9 mouse cellular contexts compared by ENCODE assay signal in the genomic region with DNA sequence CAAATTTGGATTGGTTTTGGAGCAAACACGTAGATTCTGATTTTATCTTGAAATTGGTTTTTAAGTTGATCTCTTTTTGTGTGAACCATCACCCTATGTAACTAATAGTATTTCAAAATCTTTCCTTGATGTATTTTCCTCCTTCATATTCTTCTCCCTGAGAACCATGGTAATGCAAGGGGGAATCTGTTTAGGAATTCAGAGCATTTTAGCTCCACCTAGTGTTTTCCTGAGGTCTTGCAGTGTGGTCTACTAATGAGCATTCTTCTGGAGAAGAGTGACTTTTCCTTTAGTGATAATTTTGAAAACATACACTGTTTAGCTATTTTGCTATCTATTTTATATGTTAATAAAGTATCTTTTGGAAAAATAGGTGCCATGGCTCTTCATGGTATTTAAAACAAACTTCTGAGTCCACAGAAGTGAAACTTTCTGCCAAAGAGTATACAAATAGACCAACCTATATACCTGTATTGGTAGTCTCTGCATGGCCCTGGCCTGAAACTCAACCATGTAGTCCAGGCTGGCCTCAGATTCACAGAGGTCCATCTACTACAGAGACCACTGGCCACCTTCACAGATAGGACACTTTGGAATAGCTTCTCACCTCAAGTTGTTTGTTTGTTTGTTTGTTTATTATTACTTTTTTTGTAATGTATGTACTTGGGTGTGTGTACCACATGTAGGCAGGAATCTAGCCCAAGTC.
DNase-seq lines count a peak whose midpoint lies in the region; ATAC-seq lines count a peak whose summit lies in the region.
"Had no signal": no experiment of that assay in that cellular context is flagged by ENCODE, and none has a peak within 500 bp of the region (broad histone marks: within the 10 kb centered on the region; RNA-seq: fewer than 3 reads in every experiment).

No protein-coding gene starts in this region.

- peaks cover 40% of the 10 kb centered on the region; the same call in 1 of the 2 replicates for H3K36me3 ChIP-seq in kidney, embryonic 14.5 days (ENCODE audit: control insufficient read depth, insufficient read depth, low read length)
- H3K36me3 ChIP-seq in intestine, embryonic 16.5 days (ENCODE audit: control insufficient read depth, insufficient read depth, low read length): no peaks in the 10 kb centered on the region
- peaks cover 46% of the 10 kb centered on the region for H3K36me3 ChIP-seq in midbrain, embryonic 12.5 days

- H3K27ac ChIP-seq in kidney, embryonic 14.5 days (ENCODE audit: low read depth, low read length): no peak overlapping the region
- no peak overlapping the region for H3K27ac ChIP-seq in intestine, embryonic 16.5 days (ENCODE audit: low read length)
- no peak overlapping the region for H3K27ac ChIP-seq in midbrain, embryonic 12.5 days (replicated peaks)
- H3K27ac ChIP-seq: limb, embryonic 12.5 days had no signal

- H3K4me2 ChIP-seq in kidney, embryonic 14.5 days (replicated peaks; ENCODE audit: low read depth, low read length): no peak overlapping the region
- H3K4me2 ChIP-seq in intestine, embryonic 16.5 days (ENCODE audit: low read depth, low read length): no peak overlapping the region
- H3K4me2 ChIP-seq in midbrain, embryonic 12.5 days (replicated peaks): no peak overlapping the region
- H3K4me2 ChIP-seq: limb, embryonic 12.5 days had no signal

- no peaks in the 10 kb centered on the region for H3K27me3 ChIP-seq in kidney, embryonic 14.5 days (ENCODE audit: control insufficient read depth, insufficient read depth, low read length)
- no peaks in the 10 kb centered on the region for H3K27me3 ChIP-seq in intestine, embryonic 16.5 days (replicated peaks; ENCODE audit: control insufficient read depth, insufficient read depth, low read length)
- H3K27me3 ChIP-seq in midbrain, embryonic 12.5 days: no peaks in the 10 kb centered on the region
- H3K27me3 ChIP-seq: limb, embryonic 12.5 days had no signal

- peak; percentile 79 for DNase-seq in kidney, adult 9 months
- DNase-seq in NIH3T3 (ENCODE audit: low read depth): peak; percentile 88
- DNase-seq in embryo, embryonic 10 days (ENCODE audit: low spot score): peak; percentile 74
- DNase-seq in spleen, postnatal 10 days (ENCODE audit: low spot score in 2 of 2): no peak

- WGBS in kidney, embryonic 14.5 days: 85% methylated on average over 1 of the region's 1 CpGs
- WGBS in intestine, embryonic 16.5 days: 84% methylated on average over 1 of the region's 1 CpGs
- 79% methylated on average over 1 of the region's 1 CpGs for WGBS in midbrain, embryonic 12.5 days

- ATAC-seq in kidney, embryonic 14.5 days (ENCODE audit: low FRiP score, low TSS enrichment): no peak
- ATAC-seq in intestine, embryonic 16.5 days: peak; percentile 38
- ATAC-seq in midbrain, embryonic 12.5 days (ENCODE audit: low FRiP score, low read depth): peak; percentile 63; the same call in 1 of the 2 replicates
- no peak for ATAC-seq in erythroblast, adult 5-6 weeks (replicated peaks; ENCODE audit: low FRiP score, poor library complexity, severe bottlenecking)

- H3K4me1 ChIP-seq in kidney, embryonic 14.5 days (ENCODE audit: control insufficient read depth, insufficient read depth, low read length): no peaks in the 10 kb centered on the region
- H3K4me1 ChIP-seq in intestine, embryonic 16.5 days (ENCODE audit: control insufficient read depth, insufficient read depth, low read length): no peaks in the 10 kb centered on the region
- H3K4me1 ChIP-seq in midbrain, embryonic 12.5 days: no peaks in the 10 kb centered on the region
- H3K4me1 ChIP-seq: limb, embryonic 12.5 days had no signal

- H3K4me3 ChIP-seq in kidney, embryonic 14.5 days (ENCODE audit: low read length): no peak overlapping the region
- no peak overlapping the region for H3K4me3 ChIP-seq in intestine, embryonic 16.5 days (ENCODE audit: low read length)
- no peak overlapping the region for H3K4me3 ChIP-seq in midbrain, embryonic 12.5 days
- H3K4me3 ChIP-seq: limb, embryonic 12.5 days had no signal

- no peak overlapping the region for H3K9ac ChIP-seq in kidney, embryonic 14.5 days (ENCODE audit: low read depth, low read length)
- H3K9ac ChIP-seq in intestine, embryonic 16.5 days (ENCODE audit: low read depth, low read length): no peak overlapping the region
- no peak overlapping the region for H3K9ac ChIP-seq in midbrain, embryonic 12.5 days (replicated peaks)
- H3K9ac ChIP-seq: limb, embryonic 12.5 days had no signal

- H3K9me3 ChIP-seq in kidney, embryonic 14.5 days (ENCODE audit: control insufficient read depth, low read length): no peaks in the 10 kb centered on the region
- H3K9me3 ChIP-seq in intestine, embryonic 16.5 days (ENCODE audit: control insufficient read depth, low read length): no peaks in the 10 kb centered on the region
- H3K9me3 ChIP-seq in midbrain, embryonic 12.5 days: no peaks in the 10 kb centered on the region
- H3K9me3 ChIP-seq: limb, embryonic 12.5 days had no signal

Comparison
In these comparisons a context has a peak if more than half of its experiments do, and no peak if none do; other contexts are left out.
1. DNase-seq: peak in kidney, adult 9 months (single experiment), NIH3T3 (single experiment) and embryo, embryonic 10 days (single experiment); none in spleen, postnatal 10 days (0 of 2).
2. ATAC-seq: peak in intestine, embryonic 16.5 days (single experiment) and midbrain, embryonic 12.5 days (single experiment); none in kidney, embryonic 14.5 days (single experiment) and erythroblast, adult 5-6 weeks (single experiment).